Mouse (Mus musculus) cerebellum, adult 2 months (tissue): ENCODE results near the gene Creb3l4.

ENCODE experiments used
- CTCF ChIP-seq: fragments of 200-500 bp; IDR thresholded peaks from 2 replicates; pipeline ENCODE4 v1.5.1; 2011; ENCODE audit warnings: low read depth, mild to moderate bottlenecking, control low read depth, low read length, moderate library complexity, borderline replicate concordance; ENCODE audit not compliant: insufficient read depth
- POLR2A ChIP-seq: fragments of 200-500 bp; IDR thresholded peaks from 2 replicates; pipeline ENCODE4 v1.6.1; 2011; ENCODE audit warnings: low read length, control low read depth, borderline replicate concordance; ENCODE audit not compliant: insufficient read depth

DNA sequence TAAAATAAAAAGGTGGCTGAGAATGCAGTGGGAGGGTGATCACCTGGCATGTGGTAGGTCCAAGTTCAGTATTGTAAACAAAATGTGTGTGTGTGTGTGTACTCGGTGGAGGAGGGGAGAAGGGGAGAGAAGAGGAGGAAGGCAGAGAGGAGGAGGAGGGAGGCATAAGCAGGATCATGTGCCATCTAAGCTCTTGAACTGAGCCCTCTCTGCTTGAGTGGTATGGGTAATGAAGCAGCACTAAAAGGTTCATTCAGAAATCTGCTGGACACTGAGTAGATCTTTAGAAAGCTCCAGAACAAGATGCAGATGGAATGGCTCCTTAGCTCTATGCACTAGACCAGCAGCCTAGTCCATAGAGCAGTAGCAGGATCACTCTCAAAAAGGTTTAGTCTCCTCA lies 40.4 kb downstream of the Creb3l4 start:
- TF ChIP-seq CTCF: no peak
- TF ChIP-seq POLR2A: no peak
